Mouse (Mus musculus) myocyte (in vitro differentiated cells): ENCODE results near the gene Nanos2.
A peak's percentile ranks its signal among the peaks of the same experiment; 100 is the strongest.

Source experiments
- CEBPB ChIP-seq: IDR thresholded peaks from 2 replicates; pipeline ENCODE4 v1.6.1; 2011; ENCODE audit warnings: mild to moderate bottlenecking, moderate library complexity; ENCODE audit not compliant: poor library complexity, insufficient read depth, severe bottlenecking
- E2F4 ChIP-seq: IDR thresholded peaks from one replicate; pipeline ENCODE4 v1.6.1; 2011; ENCODE audit warnings: mild to moderate bottlenecking, control low read depth, moderate library complexity; ENCODE audit not compliant: insufficient read depth
- MAX ChIP-seq: IDR thresholded peaks from one replicate; pipeline ENCODE4 v1.6.1; 2011; ENCODE audit warnings: low read depth, mild to moderate bottlenecking, control low read depth
- MYOD1 ChIP-seq, 3 experiments: IDR thresholded peaks; one replicate each; pipeline ENCODE4 v1.6.1; 2011; ENCODE audit warnings: control low read depth in 2 of 3, low read depth in 2 of 3, mild to moderate bottlenecking in 2 of 3, moderate library complexity in 1 of 3; ENCODE audit not compliant: insufficient read length in 2 of 3, control insufficient read depth in 1 of 3
- MYOG ChIP-seq, 3 experiments: IDR thresholded peaks; one replicate each; pipeline ENCODE4 v1.6.1; 2011; ENCODE audit warnings: control low read depth in 2 of 3, low read depth in 2 of 3, mild to moderate bottlenecking in 2 of 3; ENCODE audit not compliant: insufficient read length in 2 of 3, control insufficient read depth in 1 of 3, insufficient read depth in 1 of 3
- POLR2A ChIP-seq: IDR thresholded peaks from one replicate; pipeline ENCODE4 v1.6.1; 2011; ENCODE audit warnings: low read depth, mild to moderate bottlenecking, control low read depth, moderate library complexity; ENCODE audit not compliant: insufficient read length
- POLR2AphosphoS2 ChIP-seq: IDR thresholded peaks from one replicate; pipeline ENCODE4 v1.6.1; 2011; ENCODE audit warnings: low read depth, control low read depth; ENCODE audit not compliant: insufficient read length
- REST ChIP-seq: IDR thresholded peaks from one replicate; pipeline ENCODE4 v1.6.1; 2011; ENCODE audit warnings: mild to moderate bottlenecking, control low read depth, moderate library complexity; ENCODE audit not compliant: insufficient read depth, insufficient read length
- SRF ChIP-seq: IDR thresholded peaks from one replicate; pipeline ENCODE4 v1.6.1; 2011; ENCODE audit warnings: low read depth; ENCODE audit not compliant: control insufficient read depth, insufficient read length
- TCF12 ChIP-seq: IDR thresholded peaks from one replicate; pipeline ENCODE4 v1.6.1; 2011; ENCODE audit warnings: mild to moderate bottlenecking, control low read depth; ENCODE audit not compliant: poor library complexity, insufficient read depth, severe bottlenecking
- TCF3 ChIP-seq: IDR thresholded peaks from one replicate; pipeline ENCODE4 v1.6.1; 2011; ENCODE audit warnings: low read depth, control low read depth; ENCODE audit not compliant: insufficient read length
- USF1 ChIP-seq: IDR thresholded peaks from one replicate; pipeline ENCODE4 v1.6.1; 2011; ENCODE audit warnings: low read depth, mild to moderate bottlenecking, control low read depth, moderate library complexity

GRCm38 (mm10) chr7:18992294-18992675 is 5.1 kb downstream of the Nanos2 start:
- TF ChIP-seq POLR2A (no peak), USF1 (no peak), MYOG (IDR thresholded peaks at IDR 0.05; ENCODE audit: control insufficient read depth in 1 of 3, insufficient read depth in 1 of 3, insufficient read length in 2 of 3, low read depth in 2 of 3) (no peak), CEBPB (no peak), MAX (no peak), POLR2AphosphoS2 (peak; percentile 30), E2F4 (no peak), REST (no peak), TCF12 (no peak), SRF (no peak), TCF3 (no peak), MYOD1 (IDR thresholded peaks at IDR 0.05; ENCODE audit: control insufficient read depth in 1 of 3, insufficient read length in 2 of 3, low read depth in 2 of 3) (no peak)
